Mouse (Mus musculus) thymus, postnatal 25 days (tissue): Measurements from ENCODE around the gene Msmo1.

Experiments
- DNase-seq: peaks from one replicate; pipeline ENCODE4 v3.0.0; 2022

The Msmo1 gene

DNA sequence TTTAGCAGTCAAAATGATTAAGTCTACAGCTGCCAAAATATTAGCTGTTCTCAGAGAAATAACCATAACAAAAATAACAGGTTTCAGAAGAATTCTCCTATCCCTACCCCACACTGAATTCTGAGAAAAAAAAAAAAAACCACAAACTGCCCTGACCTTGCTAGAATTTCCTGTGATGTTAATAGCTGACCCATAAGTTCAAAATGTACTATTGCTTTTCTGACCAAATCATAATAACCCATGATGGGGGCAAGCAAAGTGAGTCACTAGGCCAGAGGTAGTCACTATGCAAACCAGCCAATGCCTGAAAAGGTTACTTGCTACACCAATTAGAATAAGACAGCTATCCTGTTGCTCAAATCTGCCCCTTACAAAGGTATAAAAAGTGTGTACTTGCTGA, 26.1 kb downstream of the Msmo1 start:
- no peak for DNase-seq

DNA sequence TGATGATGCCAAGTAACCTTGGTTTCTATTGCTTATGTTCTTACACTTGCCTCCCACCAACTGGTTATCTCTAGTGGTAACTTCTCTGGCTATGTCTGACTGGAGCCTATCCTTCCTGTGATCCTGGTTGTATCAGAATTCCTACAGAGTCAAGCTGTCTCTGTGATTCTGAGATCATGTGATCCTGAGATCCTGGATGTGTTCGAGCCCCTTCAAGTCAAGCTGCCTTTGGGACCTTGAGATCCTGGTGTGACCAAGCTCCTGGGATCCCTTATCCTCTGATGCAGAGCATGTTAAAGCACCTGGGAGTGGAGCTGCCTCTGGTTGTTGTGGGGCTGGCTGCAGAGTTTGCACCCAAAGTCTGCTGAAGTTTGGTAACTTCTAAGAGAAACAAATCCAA, 30.4 kb downstream of the Msmo1 start:
- no peak for DNase-seq

- peak; percentile 27 for DNase-seq
Observed at GRCm38 (mm10) chr8:64692651-64693201, 40.9 kb downstream of the Msmo1 start, which contains the start of gene Cpe. Gene Cpe, minus strand, starts transcription at chr8:64693054.

DNA sequence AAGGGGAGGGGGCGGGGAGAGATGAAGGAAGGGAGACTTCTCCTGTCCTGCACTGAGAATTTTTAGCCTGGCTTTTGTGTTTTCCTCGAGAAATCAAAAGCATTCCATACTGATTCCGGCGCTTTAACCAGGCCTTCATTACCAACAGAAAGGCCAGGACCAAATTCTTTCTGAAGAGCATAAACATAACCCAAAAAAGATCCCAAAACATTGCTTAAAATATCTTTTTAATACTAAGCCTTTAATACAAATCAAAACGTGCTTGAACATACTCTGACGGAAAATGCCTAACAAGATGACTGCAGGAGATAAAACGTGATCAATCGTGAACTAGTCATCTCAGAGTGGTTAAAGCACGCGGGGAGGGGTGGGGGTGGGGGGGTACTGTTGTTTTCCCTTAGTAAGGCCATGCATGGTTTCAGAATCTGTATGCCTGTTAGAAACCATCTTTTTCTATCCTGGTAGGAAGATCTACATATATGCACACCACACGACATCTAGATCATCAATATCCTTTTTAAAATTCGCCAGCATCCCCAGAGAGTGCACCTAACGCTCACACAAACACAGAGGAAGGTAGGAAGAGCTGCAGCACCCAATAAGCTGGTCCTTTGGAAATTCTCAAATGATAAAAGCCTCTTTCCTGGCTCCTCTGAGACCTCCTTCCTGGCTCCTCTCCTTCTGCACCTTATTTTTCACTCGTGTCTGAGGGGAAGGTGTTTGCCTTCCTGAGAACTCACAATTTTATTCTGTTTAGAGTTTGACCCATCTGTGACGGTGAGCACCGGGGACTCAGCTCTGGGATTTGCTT, 41.8 kb downstream of the Msmo1 start:
- no peak for DNase-seq

GRCm38 (mm10) chr8:64690845-64691244, 42.7 kb downstream of the Msmo1 start:
- no peak for DNase-seq

DNA sequence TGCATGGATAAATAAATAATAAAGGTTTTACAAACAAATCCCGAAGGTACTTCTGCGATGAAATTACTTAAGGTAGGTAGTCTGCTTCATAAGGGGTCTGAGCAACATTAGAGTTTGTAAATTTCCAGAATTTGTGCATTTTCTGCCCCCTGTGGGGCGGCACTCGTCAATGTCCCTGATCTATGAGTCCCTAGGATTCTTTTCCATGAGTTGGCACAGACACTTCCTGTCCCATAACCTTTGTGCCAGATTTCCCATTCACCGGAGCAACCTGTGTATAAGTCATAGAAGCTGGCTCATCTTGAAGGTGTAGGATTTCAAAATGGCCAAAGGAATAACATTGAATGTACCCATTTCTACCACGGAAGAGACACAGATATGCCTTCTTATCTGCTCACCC, 43.3 kb downstream of the Msmo1 start:
- DNase-seq = no peak

- DNase-seq = no peak
Observed at GRCm38 (mm10) chr8:64688741-64689140, 44.9 kb downstream of the Msmo1 start.

DNA sequence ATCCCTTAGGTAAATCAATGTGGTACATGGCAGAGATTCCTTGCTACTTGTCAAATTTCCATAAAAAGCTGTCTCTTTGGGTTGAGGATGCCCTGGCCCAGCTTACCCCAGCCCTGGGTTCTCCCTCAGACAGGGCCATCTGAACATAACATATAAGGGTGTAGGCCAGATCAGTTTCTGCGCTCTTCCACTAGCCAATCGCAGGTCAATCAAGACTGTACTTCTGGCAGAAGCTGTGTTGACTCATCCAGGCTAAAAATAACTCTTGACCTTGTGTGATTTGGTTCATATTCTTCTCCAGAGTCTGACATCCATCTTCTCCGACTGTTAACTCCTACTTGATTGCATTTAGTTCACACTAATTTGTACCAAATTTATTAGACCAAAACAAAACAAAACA, 45.4 kb downstream of the Msmo1 start:
- no peak for DNase-seq

DNA sequence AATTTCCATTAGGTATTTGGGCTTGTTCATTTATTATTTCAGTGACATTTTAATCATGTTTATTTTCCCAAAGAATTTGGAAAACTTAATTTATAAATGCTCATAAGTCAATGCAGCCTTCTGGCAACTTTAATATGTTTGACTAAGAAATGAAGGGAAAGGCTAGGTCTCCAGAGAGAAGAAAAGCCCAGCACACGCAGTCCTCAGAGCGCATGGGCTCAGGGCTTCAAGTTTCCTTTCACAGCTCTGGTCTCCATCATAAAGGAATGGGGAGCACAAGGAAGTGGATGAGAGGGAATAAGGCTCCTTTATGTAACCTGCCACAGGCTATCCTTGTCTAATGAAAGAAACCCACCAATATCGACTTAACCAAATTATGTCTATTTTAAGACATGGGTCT, 51.1 kb downstream of the Msmo1 start:
- DNase-seq = no peak

DNA sequence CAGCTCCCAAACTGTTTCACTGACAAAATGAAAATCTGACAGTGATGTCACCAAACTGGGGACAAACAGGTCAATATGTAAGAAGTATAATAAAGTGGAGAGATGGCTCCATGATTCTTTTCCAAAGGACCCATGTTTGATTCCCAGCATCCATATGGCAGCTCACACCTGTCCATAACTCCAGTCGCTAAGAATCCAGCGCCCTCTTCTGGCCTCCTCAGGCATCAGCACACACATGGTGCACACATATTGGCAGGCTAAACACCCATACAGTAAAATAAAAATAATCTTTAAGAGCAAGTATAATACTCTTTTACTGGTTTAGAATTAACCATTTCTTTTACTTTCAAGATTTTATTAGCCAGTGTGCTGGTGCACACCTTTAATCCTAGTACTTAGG, 57.2 kb downstream of the Msmo1 start:
- DNase-seq = no peak

DNA sequence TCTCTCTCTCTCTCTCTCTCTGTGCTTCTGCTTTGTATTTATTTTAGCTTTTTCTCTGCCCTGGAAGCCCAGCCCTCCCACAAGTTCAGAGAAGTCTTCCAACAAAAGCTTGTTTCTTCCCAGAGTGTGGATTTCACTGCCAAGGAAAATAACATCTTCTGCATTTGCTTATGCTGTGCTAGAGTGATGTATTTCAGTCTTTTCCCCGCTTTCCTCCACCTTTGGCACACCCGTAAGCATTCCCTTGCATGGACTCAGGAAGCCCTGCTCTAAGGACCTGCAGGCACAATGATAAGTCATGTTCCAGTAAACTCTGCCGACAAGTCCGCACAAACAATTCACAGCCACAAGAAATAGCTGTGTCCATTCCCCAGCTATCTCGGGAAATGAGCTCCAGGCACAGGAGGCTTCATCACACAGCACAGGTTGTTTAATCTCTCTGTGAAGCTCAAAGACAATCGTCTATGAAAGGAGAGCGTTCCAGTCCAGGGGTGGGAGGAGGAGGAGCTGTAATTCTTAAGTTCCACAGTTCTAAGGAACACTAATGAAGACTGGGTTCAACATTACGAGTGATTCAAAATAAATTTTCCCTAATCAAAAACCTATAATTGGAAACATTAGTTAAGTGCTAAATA, 58.5 kb downstream of the Msmo1 start:
- DNase-seq = no peak

- DNase-seq = no peak
Observed at GRCm38 (mm10) chr8:64672920-64673319, 60.7 kb downstream of the Msmo1 start.

- DNase-seq = no peak
Observed at GRCm38 (mm10) chr8:64671937-64672336, 61.7 kb downstream of the Msmo1 start.
